Mouse (Mus musculus) cerebellum, adult 9-11 months (tissue): ENCODE measurements around the gene Ankmy1.

Experiments used
- DNase-seq: peaks from one replicate; pipeline ENCODE4 v3.0.0; 2022

The Ankmy1 gene

GRCm38 (mm10) chr1:92869985-92870384 lies 32.7 kb downstream of the Ankmy1 start:
- DNase-seq: no peak

GRCm38 (mm10) chr1:92866170-92866569 lies 36.5 kb downstream of the Ankmy1 start:
- no peak for DNase-seq

- no peak for DNase-seq
Measured at GRCm38 (mm10) chr1:92863268-92863667, 39.4 kb downstream of the Ankmy1 start.

GRCm38 (mm10) chr1:92861503-92861902 lies 41.2 kb downstream of the Ankmy1 start:
- DNase-seq: no peak

- no peak for DNase-seq
Measured at GRCm38 (mm10) chr1:92852450-92852849, 50.3 kb downstream of the Ankmy1 start.

GRCm38 (mm10) chr1:92849938-92850574 lies 52.6 kb downstream of the Ankmy1 start:
- DNase-seq: no peak

GRCm38 (mm10) chr1:92849491-92849890 lies 53.2 kb downstream of the Ankmy1 start:
- no peak for DNase-seq

GRCm38 (mm10) chr1:92847873-92848839 lies 54.5 kb downstream of the Ankmy1 start:
- DNase-seq: no peak

- no peak for DNase-seq
Measured at GRCm38 (mm10) chr1:92845889-92846288, 56.8 kb downstream of the Ankmy1 start.

- peak; percentile 5 for DNase-seq
Measured at GRCm38 (mm10) chr1:92841427-92841826, 61.3 kb downstream of the Ankmy1 start.

- DNase-seq: peak; percentile 69
Measured at GRCm38 (mm10) chr1:92840231-92840890, 62.3 kb downstream of the Ankmy1 start.

GRCm38 (mm10) chr1:92839211-92839610 lies 63.5 kb downstream of the Ankmy1 start:
- peak; percentile 57 for DNase-seq

- DNase-seq: peak; percentile 86
Measured at GRCm38 (mm10) chr1:92837931-92838833, 64.5 kb downstream of the Ankmy1 start.

- DNase-seq: peak; percentile 85
Measured at GRCm38 (mm10) chr1:92833987-92834706, 68.6 kb downstream of the Ankmy1 start.

GRCm38 (mm10) chr1:92832011-92833010 lies 70.4 kb downstream of the Ankmy1 start:
- peak; percentile 74 for DNase-seq

GRCm38 (mm10) chr1:92831188-92832001 lies 71.3 kb downstream of the Ankmy1 start, which contains the start of gene Gpc1:
Gpc1 (plus strand) TSS chr1:92831645.
- peak; percentile 95 for DNase-seq

GRCm38 (mm10) chr1:92830626-92831187 lies 72.0 kb downstream of the Ankmy1 start:
- DNase-seq: peak; percentile 77

GRCm38 (mm10) chr1:92815756-92816294 lies 86.9 kb downstream of the Ankmy1 start:
- DNase-seq: no peak

GRCm38 (mm10) chr1:92815100-92815499 lies 87.6 kb downstream of the Ankmy1 start:
- DNase-seq: no peak
